Mouse (Mus musculus): Measurements from ENCODE around the gene Brdt.

The Brdt gene

DNA sequence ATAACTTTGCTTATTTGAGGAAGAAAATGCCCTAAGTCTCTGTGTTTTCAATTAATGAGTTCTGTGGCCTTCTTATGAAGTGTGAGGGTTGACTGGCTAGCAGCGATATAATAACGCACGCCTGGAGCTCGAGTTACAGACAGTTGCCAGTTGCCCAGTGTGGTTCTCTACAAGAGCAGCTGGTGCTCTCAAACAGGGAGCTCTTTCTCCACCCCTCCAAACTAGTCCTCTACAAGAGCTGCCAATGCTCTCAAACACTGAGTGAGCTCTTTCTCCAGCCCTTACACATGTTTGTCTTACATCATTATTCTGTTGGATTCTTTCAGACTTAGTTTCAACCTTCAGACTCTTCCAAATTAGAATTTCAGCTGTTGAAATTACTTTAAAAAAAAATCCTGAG lies 80.4 kb downstream of the Brdt start:
- DNase-seq (ENCODE audit: low spot score in 2 of 2), result peak in 1 of 2 experiments; percentile 48

DNA sequence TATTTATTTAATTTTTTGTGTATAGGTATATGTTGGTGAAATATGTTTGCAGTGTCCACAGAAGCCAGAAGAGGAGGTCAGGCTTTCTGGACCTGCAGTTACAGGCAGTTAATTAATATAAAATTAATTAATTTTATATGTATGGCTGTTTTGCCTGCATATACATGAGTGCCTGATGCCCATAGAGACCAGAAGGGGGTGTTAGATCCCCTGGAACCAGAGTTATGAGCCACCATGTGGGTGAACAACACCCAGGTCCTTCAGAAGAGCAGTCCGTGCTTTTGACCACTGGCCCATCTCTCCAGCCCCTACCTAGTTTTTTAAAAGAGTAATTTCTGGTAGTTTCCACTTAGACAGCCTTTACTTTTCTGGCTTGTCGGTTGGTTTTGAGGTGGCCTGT lies 81.3 kb downstream of the Brdt start:
- DNase-seq (ENCODE audit: low spot score in 2 of 2), result no peak

DNA sequence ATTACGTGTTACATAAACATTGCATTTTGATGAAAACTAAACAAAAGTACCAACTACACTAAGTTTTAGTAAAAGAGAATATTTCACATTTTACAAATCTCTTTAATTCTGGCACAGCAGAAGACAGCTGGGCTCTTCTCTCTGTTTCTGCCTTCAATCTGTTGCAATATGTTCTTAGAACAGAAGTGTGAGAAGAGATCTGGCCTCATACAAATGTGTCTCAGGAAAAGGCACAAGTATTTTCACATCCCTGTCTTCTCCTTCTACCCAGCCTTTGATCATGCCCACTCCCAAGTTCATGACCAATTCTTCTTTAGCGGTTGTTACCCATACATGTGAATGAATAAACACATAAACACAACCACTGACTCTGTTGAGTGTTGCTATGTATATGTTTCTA lies 84.1 kb downstream of the Brdt start:
- peak in 1 of 2 experiments; percentile 67 for DNase-seq (ENCODE audit: low spot score in 2 of 2)

DNA sequence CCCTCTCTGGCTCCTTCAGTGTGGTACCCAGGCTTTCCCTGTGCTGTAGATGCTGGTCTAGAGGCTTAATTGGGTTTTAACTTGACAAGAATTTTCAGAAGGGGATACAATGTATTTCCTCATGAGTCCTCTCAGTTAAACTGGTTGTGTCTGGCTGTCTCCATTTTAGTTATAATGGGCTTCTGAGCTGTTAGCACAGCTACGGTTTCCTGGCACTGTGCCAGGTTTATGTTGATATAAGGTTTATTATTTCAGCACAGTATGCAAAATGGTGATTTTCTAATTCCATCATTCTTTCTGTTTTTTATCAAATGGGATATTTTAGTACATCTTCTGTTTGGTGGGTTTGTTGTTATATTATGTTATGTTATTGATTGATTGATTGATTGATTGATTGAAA lies 90.7 kb downstream of the Brdt start:
- DNase-seq (ENCODE audit: low spot score in 2 of 2), result no peak

DNA sequence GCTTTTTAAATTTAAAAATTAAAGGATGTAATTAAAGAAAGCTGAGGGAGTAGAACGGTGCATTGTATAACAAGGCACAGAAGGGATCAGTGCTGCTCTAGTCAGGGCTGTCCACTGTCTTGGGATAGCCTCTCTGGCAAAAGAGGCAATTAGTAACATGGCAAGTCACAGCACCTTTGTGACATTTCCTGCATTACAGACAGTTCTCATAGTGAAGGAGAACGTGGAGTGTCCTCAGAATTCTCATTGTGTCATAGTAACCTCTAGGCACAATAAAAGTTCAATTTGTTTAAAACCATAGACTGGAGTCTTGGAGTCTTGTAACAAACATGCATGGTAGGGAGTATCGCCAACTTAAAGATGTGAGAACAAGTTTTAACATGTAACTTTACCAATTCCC lies 100.3 kb downstream of the Brdt start, which contains the start of gene Lpcat2b:
Gene Lpcat2b (plus strand): TSS at position 301 of the 400 bp plus-strand sequence.
- no peak for DNase-seq (ENCODE audit: low spot score in 2 of 2)

DNA sequence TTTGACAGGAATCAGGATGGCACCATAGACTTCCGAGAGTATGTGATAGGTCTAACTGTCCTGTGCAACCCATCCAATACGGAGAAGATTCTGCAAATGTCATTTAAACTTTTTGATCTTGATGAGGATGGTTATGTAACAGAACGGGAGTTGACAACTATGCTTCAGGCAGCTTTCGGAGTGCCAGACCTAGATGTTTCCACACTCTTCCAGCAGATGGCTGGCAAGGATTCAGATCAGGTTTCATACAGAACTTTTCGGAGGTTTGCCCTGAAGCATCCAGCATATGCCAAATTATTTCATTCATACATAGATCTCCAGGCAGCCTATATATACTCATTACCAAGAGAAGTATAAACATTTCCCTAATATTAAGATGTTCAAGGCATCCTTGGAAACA lies 103.0 kb downstream of the Brdt start:
- peak in 1 of 2 experiments; percentile 49 for DNase-seq (ENCODE audit: low spot score in 2 of 2)

DNA sequence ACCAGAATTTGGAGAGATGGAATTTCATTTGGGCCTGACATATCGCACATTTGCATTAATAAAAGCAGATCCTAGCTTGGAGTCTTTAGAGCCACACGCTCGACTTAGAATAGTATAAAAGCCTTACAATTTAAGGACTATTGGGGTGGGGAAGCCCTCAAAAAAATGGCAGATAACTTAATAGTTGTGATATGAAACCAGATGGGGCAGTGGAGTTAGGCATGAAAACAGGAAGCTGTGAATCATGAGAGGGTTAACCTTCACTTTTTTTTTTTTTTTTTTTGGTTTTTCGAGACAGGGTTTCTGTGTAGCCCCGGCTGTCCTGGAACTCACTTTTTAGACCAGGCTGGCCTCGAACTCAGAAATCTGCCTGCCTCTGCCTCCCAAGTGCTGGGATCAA lies 105.2 kb downstream of the Brdt start:
- no peak for DNase-seq (ENCODE audit: low spot score in 2 of 2)
